8 mouse cellular contexts compared by ENCODE assay signal in genomic region chr1:153730671-153731070, GRCm38 (mm10). TPM values are rescaled to one million over a fixed set of nuclear protein-coding genes. Genes with fewer than 3 reads are reported as not detected.
DNase-seq lines count a peak whose midpoint lies in the region; TF ChIP-seq lines count a peak whose summit lies in the region.

No protein-coding gene starts in this region.

- TF ChIP-seq CTCF in thymus, adult 2 months (IDR thresholded peaks at IDR 0.05; ENCODE audit: borderline replicate concordance, control insufficient read depth, extremely low read depth, insufficient read depth, low read length, poor library complexity) = no peak

- peaks cover 33% of the 10 kb centered on the region for H3K4me1 ChIP-seq in thymus, adult 2 months (replicated peaks; ENCODE audit: control insufficient read depth, insufficient read depth, low read length)

- 94% methylated on average over 3 of the region's 3 CpGs for WGBS in thymus, adult 2 months

- peak; percentile 39 to 40 for DNase-seq in cerebellum, postnatal 25 days
- no peak for DNase-seq in cerebellum, adult 8-10 months
- DNase-seq in thymus, adult 2 months = no peak
- DNase-seq in thymus, postnatal 36 days = no peak
- DNase-seq in heart, postnatal 14 days = peak; percentile 61 to 72
- DNase-seq in skeletal muscle tissue, adult 2 months (ENCODE audit: low read depth, low spot score) = peak; percentile 61
- no peak for DNase-seq in right cerebral cortex, postnatal 4 days
- no peak for DNase-seq in spleen, postnatal 36 days (ENCODE audit: low spot score in 2 of 2)

- no peak for TF ChIP-seq POLR2A in thymus, adult 2 months (IDR thresholded peaks at IDR 0.05; ENCODE audit: control insufficient read depth, extremely low read depth, insufficient read depth, low read length, poor library complexity)

- H3K27ac ChIP-seq in thymus, adult 2 months (ENCODE audit: control insufficient read depth, insufficient read depth, low read length) = 0 out of 2 replicates have a peak overlapping the region, but pooled peaks have one; percentile 1

- no peaks in the 10 kb centered on the region for H3K36me3 ChIP-seq in thymus, adult 2 months (ENCODE audit: control insufficient read depth, insufficient read depth, low read length)

- H3K4me3 ChIP-seq in thymus, adult 2 months (ENCODE audit: control insufficient read depth, insufficient read depth, low read length) = no peak overlapping the region

- intact Hi-C loops in heart, postnatal 14 days (cut with DNase I) = no loop called here

- no peaks in the 10 kb centered on the region for H3K27me3 ChIP-seq in thymus, adult 2 months (ENCODE audit: control insufficient read depth, insufficient read depth, low read length)

RNA-seq across cellular contexts. Expression of gene Rgs16, which starts 9.5 kb away (rescaled TPM):
- 2.8 and 3.1 TPM in 2 replicates for polyA plus RNA-seq in thymus, adult 2 months (2012; rRNA removed)
- 1 to 10 TPM; 1.2 to 2.1 TPM for total RNA-seq in heart, postnatal 14 days (2021)

RNA-seq across cellular contexts. Expression of gene Rnasel, which starts 18.6 kb away (rescaled TPM):
- polyA plus RNA-seq in thymus, adult 2 months (2012; rRNA removed) = 11.8 and 12.3 TPM in 2 replicates
- total RNA-seq in heart, postnatal 14 days (2021) = 1 to 10 TPM; 6.9 to 7.5 TPM

Comparison
In these comparisons a context has a peak if more than half of its experiments do, and no peak if none do; other contexts are left out.
1. DNase-seq: peak in cerebellum, postnatal 25 days (2 of 2), heart, postnatal 14 days (2 of 2) and skeletal muscle tissue, adult 2 months (single experiment); none in cerebellum, adult 8-10 months (single experiment), thymus, adult 2 months (single experiment), thymus, postnatal 36 days (0 of 2), right cerebral cortex, postnatal 4 days (single experiment) and spleen, postnatal 36 days (0 of 2).